Mouse (Mus musculus): ENCODE measurements around the gene Pfn3.

DNA sequence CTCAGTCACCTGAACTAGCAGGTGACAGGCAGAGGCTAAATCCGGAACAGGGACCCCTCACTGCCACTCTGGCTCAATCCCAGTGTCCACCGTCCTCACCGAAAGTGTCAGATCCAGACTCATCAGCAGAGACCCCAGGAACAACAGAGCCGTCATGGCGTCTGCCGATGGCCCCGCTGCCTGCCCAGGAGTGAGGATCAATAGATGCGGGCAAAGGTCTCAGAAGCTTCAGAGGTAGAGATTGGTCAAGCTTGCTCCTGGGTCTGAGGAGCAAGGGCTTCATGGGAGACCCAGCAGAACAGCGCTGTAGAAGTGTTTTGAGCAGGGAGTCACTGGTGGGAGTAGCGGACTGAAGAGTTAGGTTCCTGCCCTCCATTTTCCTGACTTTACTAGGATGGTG, 11.6 kb upstream of the Pfn3 start, which contains the start of gene F12:
- TF ChIP-seq CTCF (IDR thresholded peaks at IDR 0.05; ENCODE audit: borderline replicate concordance, control insufficient read depth, extremely low read depth, insufficient read depth, low read length, poor library complexity) (no peak), POLR2A (IDR thresholded peaks at IDR 0.05; ENCODE audit: control insufficient read depth, extremely low read depth, insufficient read depth, low read length, poor library complexity) (no peak)

All from thymus, adult 2 months (tissue).